Mouse (Mus musculus) hindlimb bud, embryonic 11.5 days (tissue): Measurements from ENCODE around the gene Ldha.
"Not testable (repeated sequence)": the region's sequence is repeated elsewhere in the genome, so short reads cannot be mapped to it uniquely, and the experiment has no call there.

Experiments used
- DNase-seq: peaks from one replicate; pipeline ENCODE4 v3.0.0-alpha.2; 2012; ENCODE audit warnings: low read depth, low spot score; ENCODE audit errors: extremely low spot score

Gene Ldha

GRCm38 (mm10) chr7:46840787-46841525 is at the start of gene Ldha:
Gene Ldha (plus strand): TSS chr7:46841475.
- DNase-seq = no peak

- no peak for DNase-seq
These were observed 47.4 kb upstream of the Ldha start for GRCm38 (mm10) chr7:46793871-46794270.

GRCm38 (mm10) chr7:46795287-46796205 is 45.7 kb upstream of the Ldha start, which contains the start of the genes Hps5 and Gtf2h1:
Gene Hps5 (minus strand): TSS chr7:46796064.
Gene Gtf2h1 (plus strand): TSS chr7:46796103.
- peak; percentile 71 for DNase-seq

DNA sequence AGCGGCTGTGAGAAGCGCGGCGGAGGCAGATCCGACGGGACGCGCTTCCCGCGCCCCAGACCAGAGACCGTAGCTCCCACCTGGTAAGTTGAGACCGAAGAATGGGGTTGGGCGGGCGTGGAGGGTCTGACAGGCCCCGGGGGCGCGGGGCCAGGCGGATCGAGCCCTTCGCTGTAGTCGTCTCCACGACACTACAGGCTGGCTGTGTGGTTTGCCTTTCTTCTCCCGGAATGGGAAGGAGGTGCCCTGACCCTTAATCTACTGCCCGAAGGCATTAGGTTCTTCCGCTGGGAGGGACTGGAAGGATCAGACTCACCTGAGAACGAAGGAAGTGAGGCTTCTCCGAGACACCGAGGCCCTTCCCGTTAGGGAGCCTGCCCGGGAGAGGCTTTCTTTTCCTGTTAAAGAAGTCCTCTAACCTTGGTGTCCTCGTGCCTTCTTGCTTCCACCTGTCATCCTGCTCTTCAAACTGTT is 45.0 kb upstream of the Ldha start:
- no peak for DNase-seq

- DNase-seq = no peak
These were observed 44.5 kb upstream of the Ldha start for GRCm38 (mm10) chr7:46796779-46797178.

DNA sequence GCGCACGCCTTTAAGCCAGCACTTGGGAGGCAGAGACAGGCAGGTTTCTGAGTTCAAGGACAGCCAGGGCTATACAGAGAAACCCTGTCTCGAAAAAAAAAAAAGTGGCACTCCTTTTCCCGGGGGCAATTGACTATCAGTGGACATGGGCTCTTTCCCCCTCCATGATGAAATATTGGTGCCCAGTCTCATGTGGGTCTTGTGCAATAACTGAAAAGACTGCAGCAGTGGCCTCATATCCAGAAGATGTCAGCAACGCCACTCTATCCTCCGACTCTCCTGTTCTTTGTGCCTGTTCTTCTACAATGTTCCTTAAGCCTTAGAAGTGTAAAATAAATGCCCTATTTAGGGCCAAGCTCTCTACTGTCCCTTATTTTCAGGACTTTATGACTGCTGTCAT is 30.9 kb upstream of the Ldha start:
- no peak for DNase-seq

DNA sequence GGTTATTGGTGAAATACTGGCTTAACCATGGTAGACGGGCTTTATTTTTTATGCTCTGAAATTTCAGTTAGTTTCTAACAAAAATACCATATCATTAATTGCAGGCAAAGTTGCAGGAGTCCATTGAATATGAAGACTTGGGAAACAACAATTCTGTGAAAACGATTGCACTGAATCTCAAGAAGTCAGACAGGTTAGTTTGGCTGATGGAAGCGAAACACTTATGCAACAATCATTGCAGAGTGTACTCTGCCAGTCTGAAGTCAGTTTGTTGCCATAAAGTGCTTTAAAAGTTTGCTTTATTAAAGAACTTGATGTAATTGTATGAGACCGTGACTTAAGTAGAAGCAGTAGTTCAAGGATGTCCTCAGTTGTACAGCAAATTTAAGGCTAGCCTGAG is 27.3 kb upstream of the Ldha start:
- DNase-seq = no peak

GRCm38 (mm10) chr7:46820876-46821632 is 20.2 kb upstream of the Ldha start:
- DNase-seq = not testable (repeated sequence)

GRCm38 (mm10) chr7:46827046-46827802 is 14.1 kb upstream of the Ldha start:
- no peak for DNase-seq

GRCm38 (mm10) chr7:46827803-46828184 is 13.5 kb upstream of the Ldha start:
- no peak for DNase-seq

DNA sequence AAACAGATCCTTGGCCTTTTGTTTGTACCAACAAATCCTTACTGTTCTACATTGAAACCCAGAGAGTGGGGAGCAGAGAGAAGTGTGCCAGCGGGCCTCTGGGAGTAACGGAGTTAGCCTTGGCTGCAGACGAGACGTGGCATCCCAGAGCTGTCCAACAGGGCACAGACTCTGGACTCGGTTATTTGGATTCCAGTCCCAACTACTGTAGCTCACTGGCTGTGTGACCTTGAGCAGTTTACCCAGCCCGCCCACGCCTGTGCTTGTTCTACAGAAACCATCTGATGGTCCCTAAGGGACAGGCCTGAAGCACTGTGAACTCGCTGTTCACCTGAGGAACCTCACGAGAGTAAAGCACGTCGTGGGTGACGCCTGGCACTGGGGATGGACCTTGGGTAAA is 11.4 kb upstream of the Ldha start:
- DNase-seq = no peak

DNA sequence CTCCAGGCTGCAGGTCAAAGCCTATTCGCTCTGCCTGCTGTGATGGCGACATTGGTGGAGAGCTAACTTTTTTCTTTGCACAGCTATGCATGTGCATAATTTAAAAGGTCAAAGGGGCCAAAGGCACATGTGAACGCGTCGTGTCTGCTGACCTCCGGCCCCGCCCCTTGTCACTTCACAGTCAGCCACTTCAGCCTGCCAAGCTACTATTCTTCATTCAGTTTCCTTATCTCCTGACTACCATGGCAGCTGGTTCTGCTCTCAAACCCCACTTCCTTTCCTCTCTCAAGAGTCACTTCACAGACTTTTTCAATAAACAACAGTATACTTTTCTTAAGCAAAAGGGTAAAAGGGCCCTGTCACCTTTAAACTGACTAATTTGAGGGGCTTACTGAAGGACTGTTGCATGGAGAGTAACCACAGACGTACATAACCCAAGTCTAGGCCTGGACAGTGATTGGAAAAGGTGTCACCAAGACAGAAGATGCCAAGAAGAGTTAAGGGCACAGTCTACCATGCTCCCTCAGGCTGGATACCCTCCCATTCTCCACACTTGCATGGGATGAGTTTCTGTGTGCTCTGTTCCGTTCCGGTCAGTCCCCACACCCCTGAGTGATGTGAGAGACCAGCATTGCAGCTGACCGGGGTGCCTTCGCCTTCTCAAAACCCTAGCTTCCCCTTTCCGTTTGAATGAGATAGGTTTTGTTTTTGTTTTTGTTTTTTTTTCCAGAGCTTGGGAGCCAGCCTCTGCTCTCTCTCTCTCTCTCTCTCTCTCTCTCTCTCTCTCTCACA is 10.3 kb upstream of the Ldha start:
- no peak for DNase-seq

- DNase-seq = no peak
These were observed 9.6 kb upstream of the Ldha start for GRCm38 (mm10) chr7:46831693-46832092.

GRCm38 (mm10) chr7:46832112-46832810 is 9.0 kb upstream of the Ldha start:
- not testable (repeated sequence) for DNase-seq

GRCm38 (mm10) chr7:46833266-46833665 is 8.0 kb upstream of the Ldha start:
- no peak for DNase-seq

GRCm38 (mm10) chr7:46833670-46834255 is 7.5 kb upstream of the Ldha start:
- no peak for DNase-seq

DNA sequence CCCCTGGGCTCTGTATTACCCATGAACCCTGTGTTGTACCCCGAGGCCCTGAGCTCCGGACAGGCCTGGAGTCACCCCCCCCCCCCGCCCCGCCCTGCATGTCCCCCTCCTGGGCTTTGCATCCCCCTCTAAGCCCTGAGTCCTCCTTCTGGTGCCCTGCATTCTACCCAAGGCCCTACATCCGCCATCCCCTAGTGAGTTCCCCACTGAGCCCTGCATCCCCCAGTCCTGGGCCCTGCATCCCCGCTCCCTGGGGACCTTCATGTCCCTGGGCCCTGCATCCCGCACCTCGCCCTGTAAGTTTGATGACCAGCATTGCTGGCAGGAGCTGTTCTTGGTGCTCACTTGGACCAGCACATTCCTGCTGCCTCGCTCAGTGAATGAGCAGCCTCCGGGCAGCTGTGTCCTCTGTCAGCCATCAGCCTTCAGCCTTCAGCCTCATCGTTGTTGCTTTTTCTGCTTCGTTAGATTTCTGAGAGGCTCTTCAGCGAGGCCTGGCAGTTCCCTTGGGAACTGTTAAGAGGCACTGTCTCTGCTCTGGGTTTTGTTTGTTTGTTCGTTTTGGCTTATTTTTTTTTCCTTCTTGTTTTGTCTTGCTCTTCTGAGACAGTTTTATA is 6.2 kb upstream of the Ldha start:
- DNase-seq = no peak

- DNase-seq = no peak
These were observed 4.9 kb upstream of the Ldha start for GRCm38 (mm10) chr7:46836357-46836756.
